Mouse (Mus musculus) CH12.LX (cell line): ENCODE data around the gene Slc44a5. TPM values are rescaled to one million over a fixed set of nuclear protein-coding genes. Genes with fewer than 3 reads are reported as not detected.
A peak's percentile ranks its signal among the peaks of the same experiment; 100 is the strongest.

ENCODE experiments used
- DNase-seq: peaks from one replicate; pipeline ENCODE4 v3.0.0-alpha.2; 2013; ENCODE audit errors: extremely low read depth
- H3K27ac ChIP-seq: 2 replicates; pipeline ENCODE4 v1.5.1; 2012; ENCODE audit warnings: low read depth, mild to moderate bottlenecking, control low read depth, moderate library complexity; ENCODE audit not compliant: insufficient read depth
- H3K27me3 ChIP-seq: replicated peaks from 2 replicates; pipeline ENCODE3; 2012; ENCODE audit warnings: inconsistent platforms
- H3K36me3 ChIP-seq, 2 experiments: replicated peaks in 1 of 2; 2 replicates each; pipeline versions ENCODE3 to v1.6.1; 2012; ENCODE audit warnings: inconsistent platforms in 1 of 2, low read length in 1 of 2, mild to moderate bottlenecking in 1 of 2, mixed read lengths in 1 of 2, moderate library complexity in 1 of 2; ENCODE audit not compliant: control insufficient read depth in 1 of 2, insufficient read depth in 1 of 2
- H3K4me1 ChIP-seq, 2 experiments: 2 replicates each; pipeline ENCODE4 v1.6.1; 2012; ENCODE audit warnings: inconsistent platforms in 1 of 2, moderate library complexity in 1 of 2; ENCODE audit not compliant: insufficient read depth in 2 of 2, control insufficient read depth in 1 of 2
- H3K4me2 ChIP-seq: 2 replicates; pipeline ENCODE4 v1.6.1; 2012; ENCODE audit warnings: low read depth, mild to moderate bottlenecking, control low read depth; ENCODE audit not compliant: poor library complexity, insufficient read depth, severe bottlenecking
- H3K4me3 ChIP-seq, 3 experiments: fragments of 150-350 bp in 1 of 3; sonication (generic) in 1 of 3; replicated peaks in 1 of 3; 2 replicates each; pipeline versions ENCODE3 to v1.5.1; 2011 to 2012; ENCODE audit warnings: low read depth in 2 of 3, low read length in 2 of 3, mild to moderate bottlenecking in 2 of 3, moderate library complexity in 2 of 3, control low read depth in 1 of 3, improper control_type of control experiment in 1 of 3, inconsistent platforms in 1 of 3, mixed read lengths in 1 of 3; ENCODE audit not compliant: poor library complexity in 1 of 3
- H3K79me2 ChIP-seq: replicated peaks from 2 replicates; pipeline ENCODE4 v1.6.1; 2012; ENCODE audit warnings: mild to moderate bottlenecking, moderate library complexity; ENCODE audit not compliant: control insufficient read depth, poor library complexity, insufficient read depth, severe bottlenecking; ENCODE audit errors: extremely low read depth
- H3K9ac ChIP-seq: 2 replicates; pipeline ENCODE4 v1.6.1; 2012; ENCODE audit warnings: low read depth, mild to moderate bottlenecking, control low read depth, moderate library complexity; ENCODE audit not compliant: insufficient read depth
- H3K9me3 ChIP-seq: replicated peaks from 2 replicates; pipeline ENCODE3; 2012; ENCODE audit warnings: low read length, inconsistent platforms, mixed read lengths
- BHLHE40 ChIP-seq: IDR thresholded peaks from 2 replicates; pipeline ENCODE4 v1.6.1; 2011; ENCODE audit warnings: mild to moderate bottlenecking, low read depth, low read length, improper control_type of control experiment
- CHD1 ChIP-seq: IDR thresholded peaks from 2 replicates; pipeline ENCODE4 v1.6.1; 2012; ENCODE audit warnings: low read depth, low read length, improper control_type of control experiment, inconsistent platforms
- CHD2 ChIP-seq: IDR thresholded peaks from 2 replicates; pipeline ENCODE4 v1.6.1; 2011; ENCODE audit warnings: low read length, improper control_type of control experiment
- CTCF ChIP-seq, 2 experiments: IDR thresholded peaks in 1 of 2; conservative IDR thresholded peaks in 1 of 2; 2 replicates each; pipeline ENCODE4 v1.5.1; 2011 to 2012; ENCODE audit warnings: low read depth in 2 of 2, low read length in 2 of 2, improper control_type of control experiment in 1 of 2, inconsistent platforms in 1 of 2, mild to moderate bottlenecking in 1 of 2, moderate library complexity in 1 of 2
- E2F4 ChIP-seq: IDR thresholded peaks from 2 replicates; pipeline ENCODE4 v1.6.1; 2011; ENCODE audit warnings: low read depth, low read length, improper control_type of control experiment; ENCODE audit not compliant: insufficient replicate concordance
- ELF1 ChIP-seq: IDR thresholded peaks from 2 replicates; pipeline ENCODE4 v1.6.1; 2014; ENCODE audit warnings: low read depth, mild to moderate bottlenecking, inconsistent platforms, low read length, improper control_type of control experiment
- EP300 ChIP-seq: IDR thresholded peaks from 2 replicates; pipeline ENCODE4 v1.6.1; 2011; ENCODE audit warnings: low read length, improper control_type of control experiment
- GABPA ChIP-seq: IDR thresholded peaks from 2 replicates; pipeline ENCODE4 v1.6.1; 2012; ENCODE audit warnings: low read depth, low read length, improper control_type of control experiment, inconsistent platforms; ENCODE audit not compliant: insufficient replicate concordance
- HCFC1 ChIP-seq: IDR thresholded peaks from 2 replicates; pipeline ENCODE4 v1.6.1; 2012; ENCODE audit warnings: low read depth, mild to moderate bottlenecking, inconsistent platforms, low read length, improper control_type of control experiment
- IRF4 ChIP-seq: IDR thresholded peaks from 2 replicates; pipeline ENCODE4 v1.6.1; 2014; ENCODE audit warnings: low read depth, mild to moderate bottlenecking, inconsistent platforms, low read length, improper control_type of control experiment
- JUN ChIP-seq: IDR thresholded peaks from 2 replicates; pipeline ENCODE4 v1.6.1; 2011; ENCODE audit warnings: low read depth, mild to moderate bottlenecking, low read length, improper control_type of control experiment, moderate library complexity; ENCODE audit not compliant: insufficient read depth
- JUND ChIP-seq: conservative IDR thresholded peaks from 2 replicates; pipeline ENCODE4 v1.6.1; 2011; ENCODE audit warnings: low read depth, low read length, improper control_type of control experiment
- KAT2A ChIP-seq: IDR thresholded peaks from 2 replicates; pipeline ENCODE4 v1.6.1; 2012; ENCODE audit warnings: low read length, improper control_type of control experiment, inconsistent platforms; ENCODE audit not compliant: insufficient replicate concordance
- MAX ChIP-seq: IDR thresholded peaks from 2 replicates; pipeline ENCODE4 v1.6.1; 2011; ENCODE audit warnings: low read length, improper control_type of control experiment
- MAZ ChIP-seq: IDR thresholded peaks from 2 replicates; pipeline ENCODE4 v1.6.1; 2012; ENCODE audit warnings: low read depth, mild to moderate bottlenecking, inconsistent platforms, low read length, improper control_type of control experiment, moderate library complexity
- MEF2A ChIP-seq: IDR thresholded peaks from 2 replicates; pipeline ENCODE4 v1.6.1; 2014; ENCODE audit warnings: low read depth, mild to moderate bottlenecking, inconsistent platforms, low read length, improper control_type of control experiment, borderline replicate concordance
- MXI1 ChIP-seq: IDR thresholded peaks from 2 replicates; pipeline ENCODE4 v1.6.1; 2011; ENCODE audit warnings: mild to moderate bottlenecking, low read depth, low read length, improper control_type of control experiment
- NELFE ChIP-seq: IDR thresholded peaks from 2 replicates; pipeline ENCODE4 v1.6.1; 2011; ENCODE audit warnings: low read depth, low read length, improper control_type of control experiment
- NRF1 ChIP-seq: IDR thresholded peaks from 2 replicates; pipeline ENCODE4 v1.6.1; 2014; ENCODE audit warnings: low read depth, mild to moderate bottlenecking, inconsistent platforms, low read length, improper control_type of control experiment, moderate library complexity
- PAX5 ChIP-seq: IDR thresholded peaks from 2 replicates; pipeline ENCODE4 v1.6.1; 2012; ENCODE audit warnings: low read length, inconsistent platforms, mixed read lengths
- POLR2A ChIP-seq: IDR thresholded peaks from 2 replicates; pipeline ENCODE4 v1.6.1; 2011; ENCODE audit warnings: low read depth, mild to moderate bottlenecking, improper control_type of control experiment, low read length
- POLR2AphosphoS2 ChIP-seq: IDR thresholded peaks from 2 replicates; pipeline ENCODE4 v1.6.1; 2011; ENCODE audit warnings: low read depth, low read length, improper control_type of control experiment
- RAD21 ChIP-seq: IDR thresholded peaks from 2 replicates; pipeline ENCODE4 v1.6.1; 2011; ENCODE audit warnings: low read depth, mild to moderate bottlenecking, low read length, improper control_type of control experiment, moderate library complexity
- RCOR1 ChIP-seq: conservative IDR thresholded peaks from 2 replicates; pipeline ENCODE4 v1.6.1; 2012; ENCODE audit warnings: low read depth, mild to moderate bottlenecking, inconsistent platforms, low read length, improper control_type of control experiment
- SMC3 ChIP-seq: IDR thresholded peaks from 2 replicates; pipeline ENCODE4 v1.6.1; 2011; ENCODE audit warnings: low read depth, low read length, improper control_type of control experiment
- TCF12 ChIP-seq: IDR thresholded peaks from 2 replicates; pipeline ENCODE4 v1.6.1; 2014; ENCODE audit warnings: low read depth, mild to moderate bottlenecking, inconsistent platforms, low read length, improper control_type of control experiment
- UBTF ChIP-seq: IDR thresholded peaks from 2 replicates; pipeline ENCODE4 v1.6.1; 2012; ENCODE audit warnings: low read depth, mild to moderate bottlenecking, inconsistent platforms, low read length, improper control_type of control experiment, moderate library complexity
- USF1 ChIP-seq: IDR thresholded peaks from 2 replicates; pipeline ENCODE4 v1.6.1; 2014; ENCODE audit warnings: low read depth, mild to moderate bottlenecking, inconsistent platforms, low read length, improper control_type of control experiment
- ZC3H11A ChIP-seq: IDR thresholded peaks from 2 replicates; pipeline ENCODE4 v1.6.1; 2012; ENCODE audit warnings: low read depth, mild to moderate bottlenecking, inconsistent platforms, low read length, improper control_type of control experiment
- ZKSCAN1 ChIP-seq: IDR thresholded peaks from 2 replicates; pipeline ENCODE4 v1.6.1; 2012; ENCODE audit warnings: low read depth, inconsistent platforms, low read length, improper control_type of control experiment, borderline replicate concordance
- ZMIZ1 ChIP-seq: IDR thresholded peaks from 2 replicates; pipeline ENCODE4 v1.6.1; 2012; ENCODE audit warnings: low read depth, mild to moderate bottlenecking, inconsistent platforms, low read length, improper control_type of control experiment
- ZNF384 ChIP-seq: IDR thresholded peaks from 2 replicates; pipeline ENCODE4 v1.6.1; 2012; ENCODE audit warnings: low read depth, low read length, improper control_type of control experiment, inconsistent platforms
- dilution Hi-C: fragments of 300-500 bp; cut with MboI; formaldehyde crosslinking; loops from 2 replicates; pipeline ENCODE4 v1.14.3; 2020; ENCODE audit warnings: low sequenced_read_pairs; ENCODE audit not compliant: extremely low pct_unique_long_range_greater_than_20kb, extremely low pct_ligation_motif_present
- in situ Hi-C: fragments of 300-500 bp; cut with MboI; formaldehyde crosslinking; loops from 3 replicates; pipeline ENCODE4 v1.14.3; 2019; ENCODE audit warnings: low sequenced_read_pairs, low pct_ligation_motif_present, low pct_unique_long_range_greater_than_20kb, mixed read lengths
- polyA plus RNA-seq: library from polyadenylated mRNA; unstranded; fragments of >175 nt; gene quantifications from 2 replicates; pipeline ENCODE4 v1.2.1, GENCODE M21; 2012; ENCODE audit warnings: low read depth; ENCODE audit not compliant: insufficient read length
- total RNA-seq, 2 experiments: library from RNA; depleted of rRNA; stranded (reverse); fragments of 300-350 nt in 1 of 2; fragments of >200 nt in 1 of 2; gene quantifications; 2 replicates each; pipeline ENCODE4 v1.2.3; 2012 to 2014

Gene Slc44a5
- total and polyA plus RNA-seq, 3 experiments: not detected

- Histone ChIP-seq H3K9me3 (peaks cover 12% of the 10 kb centered on the region), H3K4me1 (peaks cover 5 to 43% of the 10 kb centered on the region in 2 experiments), H3K4me3 (no peak overlapping the region), H3K4me2 (no peak overlapping the region), H3K79me2 (no peaks in the 10 kb centered on the region), H3K27me3 (no peaks in the 10 kb centered on the region), H3K36me3 (no peaks in the 10 kb centered on the region), H3K9ac (no peak overlapping the region), H3K27ac (no peak overlapping the region)
- DNase-seq: peak; percentile 34
- dilution Hi-C loops: no loop called here
- no peak for TF ChIP-seq ZC3H11A
- no peak for TF ChIP-seq TCF12
- TF ChIP-seq CTCF (conservative IDR thresholded peaks at IDR 0.05 in 1 of 2, IDR thresholded peaks at IDR 0.05 in 1 of 2; ENCODE audit: low read depth in 2 of 2, low read length in 2 of 2): peak; percentile 8 to 28; a peak in 2 of 4 replicates
- TF ChIP-seq ZNF384: no peak
- TF ChIP-seq MAX: no peak
- no peak for TF ChIP-seq PAX5
- TF ChIP-seq NELFE: no peak
- no peak for TF ChIP-seq MXI1
- TF ChIP-seq EP300: no peak
- in situ Hi-C loops: no loop called here
Measured at GRCm38 (mm10) chr3:154179423-154179920, 206.2 kb downstream of the Slc44a5 start.

GRCm38 (mm10) chr3:154182987-154183386 lies 209.8 kb downstream of the Slc44a5 start:
- Histone ChIP-seq H3K27ac (no peak overlapping the region), H3K27me3 (no peaks in the 10 kb centered on the region), H3K79me2 (no peaks in the 10 kb centered on the region), H3K4me1 (peaks cover 3 to 36% of the 10 kb centered on the region in 2 experiments), H3K36me3 (no peaks in the 10 kb centered on the region), H3K4me2 (no peak overlapping the region), H3K4me3 (no peak overlapping the region), H3K9me3 (peaks cover 4% of the 10 kb centered on the region), H3K9ac (no peak overlapping the region)
- in situ Hi-C loops: no loop called here
- peak; percentile 90 for DNase-seq
- dilution Hi-C loops: no loop called here
- TF ChIP-seq ZKSCAN1: no peak
- no peak for TF ChIP-seq MAZ
- no peak for TF ChIP-seq MAX
- no peak for TF ChIP-seq NRF1
- peak; percentile 81 for TF ChIP-seq EP300
- no peak for TF ChIP-seq JUND
- no peak for TF ChIP-seq ZNF384
- peak; percentile 69 for TF ChIP-seq IRF4
- TF ChIP-seq POLR2A: no peak
- no peak for TF ChIP-seq GABPA
- TF ChIP-seq USF1: no peak
- TF ChIP-seq CHD1: no peak
- no peak for TF ChIP-seq MEF2A
- no peak for TF ChIP-seq PAX5
- no peak for TF ChIP-seq TCF12
- TF ChIP-seq HCFC1: no peak
- no peak for TF ChIP-seq KAT2A
- TF ChIP-seq CHD2: no peak
- TF ChIP-seq CTCF (conservative IDR thresholded peaks at IDR 0.05 in 1 of 2, IDR thresholded peaks at IDR 0.05 in 1 of 2; ENCODE audit: low read depth in 2 of 2, low read length in 2 of 2): no peak
- no peak for TF ChIP-seq MXI1
- TF ChIP-seq BHLHE40: peak; percentile 31; the same call in 1 of the 2 replicates
- no peak for TF ChIP-seq POLR2AphosphoS2
- TF ChIP-seq RAD21: no peak
- TF ChIP-seq RCOR1: peak; percentile 56; the same call in 1 of the 2 replicates
- no peak for TF ChIP-seq SMC3
- TF ChIP-seq UBTF: peak; percentile 92
- TF ChIP-seq ZMIZ1: no peak
- 0 out of 2 replicates have a peak, but pooled peaks have one; percentile 78 for TF ChIP-seq E2F4
- no peak for TF ChIP-seq JUN
- TF ChIP-seq ELF1: peak; percentile 62
- TF ChIP-seq NELFE: no peak
